Mouse (Mus musculus): ENCODE results near the gene Cyfip2. TPM values are rescaled to one million over a fixed set of nuclear protein-coding genes. Genes with fewer than 3 reads are reported as not detected.

Cyfip2 gene
- total RNA-seq, 2 experiments from 2014 or later: 530 to 540 TPM

DNA sequence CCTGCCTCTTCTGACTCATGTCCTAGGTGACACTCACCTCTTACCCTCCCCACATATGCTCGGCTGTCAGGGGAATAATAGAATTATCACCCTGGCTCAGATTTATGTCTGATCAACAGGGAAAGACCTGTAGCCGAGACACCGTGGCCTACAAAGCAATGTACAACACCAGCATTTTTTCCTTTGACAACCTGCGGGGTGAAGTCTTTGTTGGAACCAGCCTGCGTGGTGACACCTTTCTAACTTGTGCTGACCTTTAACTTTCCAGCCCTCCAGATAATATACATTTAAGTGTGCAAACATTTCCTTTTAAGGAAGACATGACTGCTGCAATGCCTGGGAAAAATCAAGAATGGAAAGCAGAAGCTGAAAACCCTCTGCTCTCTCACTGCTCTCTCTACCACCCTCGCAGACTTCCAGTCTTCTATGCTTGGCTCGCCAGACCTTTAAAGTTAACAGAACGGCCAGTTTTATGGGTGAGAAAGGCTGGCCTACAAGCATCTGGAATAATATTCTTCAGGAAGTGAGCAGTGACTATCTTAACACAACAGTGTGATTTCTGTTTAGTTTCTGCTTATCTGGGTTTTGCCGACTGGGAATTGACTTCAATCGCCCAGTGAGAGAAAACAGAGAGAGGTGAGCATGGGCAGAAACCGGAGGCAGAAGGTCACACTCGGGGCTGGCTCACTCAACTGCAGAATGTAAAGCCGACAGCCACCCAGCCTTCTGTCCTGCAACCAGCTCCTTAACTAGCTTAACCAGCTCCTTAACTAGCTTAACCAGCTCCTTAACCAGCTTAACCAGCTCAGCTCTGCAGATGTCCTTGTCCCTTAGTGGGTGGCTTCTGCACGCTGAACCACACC lies 98.1 kb downstream of the Cyfip2 start:
- peak overlapping the region; percentile 72 for H3K27ac ChIP-seq
- peak overlapping the region; percentile 13; the same call in 1 of the 2 replicates for H3K4me3 ChIP-seq
- no peak for TF ChIP-seq CTCF (conservative IDR thresholded peaks at IDR 0.05)
- no peak for DNase-seq (ENCODE audit: low spot score in 2 of 2)

GRCm38 (mm10) chr11:46213844-46214243 lies 98.8 kb downstream of the Cyfip2 start:
- H3K4me3 ChIP-seq: no peak overlapping the region
- H3K27ac ChIP-seq: no peak overlapping the region
- TF ChIP-seq CTCF (conservative IDR thresholded peaks at IDR 0.05): no peak

DNA sequence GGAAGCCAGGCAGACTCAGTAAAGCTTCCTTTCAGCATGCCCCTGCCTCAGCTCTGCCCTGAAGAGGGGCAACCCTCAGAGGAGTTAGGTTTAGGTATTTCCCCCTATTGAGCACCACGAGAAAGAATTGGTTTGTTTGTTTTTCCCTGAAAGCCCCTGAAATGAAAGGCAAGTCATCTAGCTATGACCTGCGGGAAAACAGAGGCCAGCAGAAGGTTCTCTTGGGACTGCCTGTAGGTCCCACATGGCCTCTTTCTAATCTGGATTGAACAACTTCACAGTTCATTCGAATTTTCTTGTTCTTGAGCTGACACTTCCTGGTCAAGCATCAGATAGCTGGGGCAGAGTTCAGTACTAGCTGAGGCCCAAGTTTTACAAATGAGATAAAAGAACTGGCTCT lies 100.8 kb downstream of the Cyfip2 start:
- TF ChIP-seq CTCF (conservative IDR thresholded peaks at IDR 0.05): no peak
- DNase-seq (ENCODE audit: low spot score in 2 of 2): no peak

More at GRCm38 (mm10) chr11:46213844-46214243, 98.8 kb downstream of the Cyfip2 start:
- DNase-seq (ENCODE audit: low spot score in 2 of 2): no peak

GRCm38 (mm10) chr11:46209884-46210283 lies 102.8 kb downstream of the Cyfip2 start:
- TF ChIP-seq CTCF (conservative IDR thresholded peaks at IDR 0.05): no peak
- H3K27ac ChIP-seq: peak overlapping the region; percentile 73

More for the DNA sequence above, 100.8 kb downstream of the Cyfip2 start:
- no peak overlapping the region for H3K27ac ChIP-seq
- no peak overlapping the region for H3K4me3 ChIP-seq

DNA sequence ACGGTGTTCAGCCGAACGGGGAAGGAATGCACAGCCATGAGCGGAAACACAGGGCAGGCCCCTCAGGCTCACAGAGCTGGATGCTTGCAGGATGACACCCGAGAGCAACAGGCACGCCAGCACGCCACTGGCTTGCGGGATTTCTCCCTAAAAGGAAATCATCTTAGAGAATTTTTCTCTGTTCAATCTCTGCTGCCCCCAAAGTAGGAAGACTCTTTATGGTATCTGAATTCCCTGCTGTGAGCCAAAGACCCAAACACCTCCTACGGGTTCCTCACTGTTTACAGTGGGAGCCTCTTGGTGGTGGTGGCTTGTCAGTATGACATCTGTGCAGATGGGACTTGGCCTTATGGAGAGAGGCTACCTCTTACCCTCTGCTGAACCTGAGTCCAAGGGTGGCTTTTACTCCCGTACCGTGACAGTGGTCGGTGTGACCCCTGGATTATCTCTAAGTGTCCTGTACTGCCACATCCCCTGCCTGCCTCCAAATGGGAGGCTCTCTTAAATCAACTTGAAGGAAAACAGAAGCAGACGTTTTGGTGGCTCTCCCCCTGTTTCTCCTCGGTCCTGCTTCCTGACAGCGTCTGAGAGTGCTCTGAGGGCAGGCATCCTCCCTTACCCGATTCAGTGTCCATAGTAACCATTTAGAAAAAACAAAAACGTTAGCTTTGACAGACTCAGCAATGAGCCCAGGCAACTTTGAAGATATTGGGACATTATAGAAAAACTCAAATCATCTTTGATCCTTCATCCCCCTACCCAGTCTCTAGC lies 106.8 kb downstream of the Cyfip2 start:
- TF ChIP-seq CTCF (conservative IDR thresholded peaks at IDR 0.05): no peak

More at GRCm38 (mm10) chr11:46209884-46210283, 102.8 kb downstream of the Cyfip2 start:
- no peak overlapping the region for H3K4me3 ChIP-seq
- DNase-seq (ENCODE audit: low spot score in 2 of 2): no peak

DNA sequence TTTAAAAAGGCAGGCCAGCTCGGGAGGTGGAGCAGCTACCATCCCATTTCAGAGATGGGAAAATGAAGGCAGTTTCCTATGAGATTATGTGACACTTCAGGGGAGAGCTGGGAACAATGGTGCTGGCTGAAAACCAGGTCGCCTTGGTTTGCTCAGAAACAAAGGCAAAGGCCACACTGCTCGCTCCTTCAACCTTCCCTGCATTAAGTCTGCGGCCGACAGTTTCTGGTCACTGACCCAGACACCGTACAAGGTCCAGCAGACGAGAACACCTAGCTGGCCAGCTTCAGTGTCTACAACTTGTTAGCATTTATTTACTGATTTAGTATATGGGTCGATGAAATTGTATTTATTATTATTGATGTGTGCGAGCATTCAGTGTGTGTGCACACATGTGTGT lies 107.8 kb downstream of the Cyfip2 start:
- no peak overlapping the region for H3K27ac ChIP-seq
- TF ChIP-seq CTCF (conservative IDR thresholded peaks at IDR 0.05): no peak
- no peak overlapping the region for H3K4me3 ChIP-seq
- no peak for DNase-seq (ENCODE audit: low spot score in 2 of 2)

More for the DNA sequence above, 106.8 kb downstream of the Cyfip2 start:
- Histone ChIP-seq H3K4me3 (no peak overlapping the region), H3K27ac (no peak overlapping the region)
- DNase-seq (ENCODE audit: low spot score in 2 of 2): no peak

DNA sequence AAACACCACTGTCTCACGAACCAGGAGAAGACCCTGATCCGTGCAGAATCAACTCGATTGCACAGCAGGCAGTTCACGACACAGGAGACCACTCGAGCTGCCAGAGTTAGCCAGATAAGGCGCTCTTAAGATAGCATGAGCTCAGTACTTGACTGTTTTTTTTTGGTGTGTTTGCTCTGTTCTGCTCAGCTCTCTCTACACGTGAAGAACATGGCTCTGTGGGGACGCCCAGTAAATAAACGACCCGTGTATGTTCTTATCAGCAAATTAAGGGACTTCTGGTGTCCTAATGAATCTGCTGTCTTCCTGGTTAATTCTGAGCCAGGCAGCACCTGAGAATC lies 110.1 kb downstream of the Cyfip2 start:
- H3K4me3 ChIP-seq: no peak overlapping the region
- no peak for TF ChIP-seq CTCF (conservative IDR thresholded peaks at IDR 0.05)
- DNase-seq (ENCODE audit: low spot score in 2 of 2): no peak
- no peak overlapping the region for H3K27ac ChIP-seq

- no peak overlapping the region for H3K4me3 ChIP-seq
- TF ChIP-seq CTCF (conservative IDR thresholded peaks at IDR 0.05): no peak
- no peak overlapping the region for H3K27ac ChIP-seq
- DNase-seq (ENCODE audit: low spot score in 2 of 2): peak; percentile 72 to 74
These were observed 110.8 kb downstream of the Cyfip2 start for GRCm38 (mm10) chr11:46201636-46202546.

- TF ChIP-seq CTCF (conservative IDR thresholded peaks at IDR 0.05): no peak
- no peak for DNase-seq (ENCODE audit: low spot score in 2 of 2)
- no peak overlapping the region for H3K4me3 ChIP-seq
- H3K27ac ChIP-seq: no peak overlapping the region
These were observed 112.0 kb downstream of the Cyfip2 start for GRCm38 (mm10) chr11:46200664-46201063.

DNA sequence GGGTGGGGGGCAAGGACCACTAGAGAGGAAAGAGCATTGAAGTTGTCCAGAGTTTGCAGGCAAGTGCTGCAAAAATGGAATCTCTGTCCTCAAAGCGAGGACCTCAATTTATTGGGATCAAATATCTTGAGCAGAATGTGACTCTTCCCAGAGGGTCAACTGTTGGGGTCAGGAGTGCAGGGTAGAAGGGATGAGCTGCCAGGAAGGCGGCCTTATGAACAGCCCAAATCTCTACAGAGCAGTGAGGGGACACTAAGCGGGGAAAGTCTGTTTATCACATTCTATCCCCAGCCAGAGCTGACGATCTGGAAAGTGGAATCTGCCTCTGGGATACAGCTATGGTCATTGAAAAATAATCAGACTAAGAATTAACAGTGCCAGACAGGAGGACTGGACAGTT lies 118.5 kb downstream of the Cyfip2 start:
- no peak for TF ChIP-seq CTCF (conservative IDR thresholded peaks at IDR 0.05)
- Histone ChIP-seq H3K4me3 (no peak overlapping the region), H3K27ac (no peak overlapping the region)
- DNase-seq (ENCODE audit: low spot score in 2 of 2): no peak

DNA sequence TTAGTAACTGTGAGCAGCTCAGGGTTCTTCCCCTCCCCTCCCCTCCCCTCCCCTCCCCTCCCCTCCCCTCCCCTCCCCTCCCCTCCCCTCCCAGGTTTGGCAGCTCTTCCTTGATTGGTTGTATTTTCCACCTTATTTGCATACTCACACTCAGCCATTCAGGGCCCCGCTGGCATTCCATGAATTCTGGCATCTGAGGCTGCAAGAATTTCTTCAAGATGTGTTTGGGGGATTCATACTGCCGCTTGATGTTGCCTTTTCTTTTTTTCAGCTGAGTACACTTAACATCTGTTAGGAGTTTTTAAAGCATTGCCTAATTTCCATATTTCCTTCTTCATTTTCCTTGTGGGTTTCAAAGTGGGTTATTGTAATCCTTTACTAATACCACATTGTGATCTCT lies 124.4 kb downstream of the Cyfip2 start:
- peak in 1 of 2 experiments; percentile 34 for DNase-seq (ENCODE audit: low spot score in 2 of 2)
- TF ChIP-seq CTCF (conservative IDR thresholded peaks at IDR 0.05): no peak

DNA sequence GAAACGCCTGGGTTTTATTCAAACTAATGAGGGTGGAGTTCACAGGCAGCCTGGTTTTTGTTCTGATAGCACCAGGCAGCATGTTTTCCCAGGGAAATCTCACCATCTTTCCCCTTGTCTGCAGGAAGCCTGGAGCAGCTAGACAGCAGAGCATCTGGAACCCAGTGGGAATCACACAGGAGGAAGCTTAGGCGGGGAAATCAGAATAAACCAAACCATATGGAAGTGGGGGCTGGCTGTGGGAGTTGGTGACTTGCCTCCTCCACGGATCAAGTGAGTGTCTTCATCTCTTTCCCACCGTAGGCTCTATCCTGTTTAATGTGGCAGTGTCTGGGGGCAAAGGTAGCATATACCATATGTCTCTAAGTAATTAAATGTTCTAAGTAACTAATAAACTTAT lies 127.2 kb downstream of the Cyfip2 start:
- DNase-seq (ENCODE audit: low spot score in 2 of 2): peak; percentile 21 to 32
- Histone ChIP-seq H3K4me3 (no peak overlapping the region), H3K27ac (no peak overlapping the region)
- TF ChIP-seq CTCF (conservative IDR thresholded peaks at IDR 0.05): no peak

More for the DNA sequence above, 124.4 kb downstream of the Cyfip2 start:
- H3K4me3 ChIP-seq: no peak overlapping the region
- no peak overlapping the region for H3K27ac ChIP-seq

Data from layer of hippocampus, adult 2 months (tissue).